Mouse (Mus musculus) liver, adult 2 months (tissue): ENCODE measurements at regions not wholly inside any gene's neighbourhood (a gene's known extent, or its start where the extent isn't known, plus 50 kb on each side); places are given as distances from the start of the nearest gene placed in this dataset.
"Not testable (repeated sequence)": the region's sequence is repeated elsewhere in the genome, so short reads cannot be mapped to it uniquely, and the experiment has no call there.

Experiments
- CTCF ChIP-seq: fragments of 200-500 bp; IDR thresholded peaks from 2 replicates; pipeline ENCODE4 v1.5.1; 2011; ENCODE audit warnings: low read depth, low read length, control low read depth
- POLR2A ChIP-seq: fragments of 200-500 bp; IDR thresholded peaks from 2 replicates; pipeline ENCODE4 v1.6.1; 2011; ENCODE audit warnings: low read length, control low read depth; ENCODE audit not compliant: insufficient read depth; ENCODE audit errors: extremely low read depth

GRCm38 (mm10) chr13:4942490-4942889 is 333.5 kb upstream of the Akr1e1 start:
- TF ChIP-seq POLR2A, CTCF: not testable (repeated sequence)
